Mouse (Mus musculus) kidney, postnatal 36 days (tissue): ENCODE measurements around the gene March6.

ENCODE experiments used
- DNase-seq, 2 experiments: peaks; one replicate each; pipeline ENCODE4 v3.0.0; 2021 to 2022; ENCODE audit warnings: mixed read lengths in 2 of 2

Gene March6

GRCm38 (mm10) chr15:31542013-31542958 is 11.4 kb upstream of the March6 start:
- DNase-seq = peak; percentile 59 to 68

- no peak for DNase-seq
Observed at GRCm38 (mm10) chr15:31540513-31540802, 9.6 kb upstream of the March6 start.

- DNase-seq = peak in 1 of 2 experiments; percentile 49
Observed at GRCm38 (mm10) chr15:31539643-31540512, 9.0 kb upstream of the March6 start.

- no peak for DNase-seq
Observed at GRCm38 (mm10) chr15:31538346-31538745, 7.5 kb upstream of the March6 start.

- DNase-seq = no peak
Observed at GRCm38 (mm10) chr15:31537706-31538105, 6.9 kb upstream of the March6 start.

GRCm38 (mm10) chr15:31536051-31536737 is 5.3 kb upstream of the March6 start:
- DNase-seq = no peak

- DNase-seq = no peak
Observed at GRCm38 (mm10) chr15:31535259-31535855, 4.5 kb upstream of the March6 start.

- no peak for DNase-seq
Observed at GRCm38 (mm10) chr15:31534421-31535258, 3.8 kb upstream of the March6 start.

GRCm38 (mm10) chr15:31533529-31533928 is 2.7 kb upstream of the March6 start:
- DNase-seq = no peak

- DNase-seq = no peak
Observed at GRCm38 (mm10) chr15:31532331-31533021, 1.6 kb upstream of the March6 start.

GRCm38 (mm10) chr15:31531446-31532330 is 835 bp upstream of the March6 start:
- DNase-seq = no peak

- DNase-seq = peak; percentile 51 to 66
Observed at GRCm38 (mm10) chr15:31529811-31530658, 818 bp downstream of the March6 start.

GRCm38 (mm10) chr15:31529103-31529502 is 1.8 kb downstream of the March6 start:
- no peak for DNase-seq

GRCm38 (mm10) chr15:31528477-31528876 is 2.4 kb downstream of the March6 start:
- peak in 1 of 2 experiments; percentile 40 for DNase-seq

- DNase-seq = peak in 1 of 2 experiments; percentile 60
Observed at GRCm38 (mm10) chr15:31526463-31526862, 4.4 kb downstream of the March6 start.

- no peak for DNase-seq
Observed at GRCm38 (mm10) chr15:31519000-31519399, 11.9 kb downstream of the March6 start.

GRCm38 (mm10) chr15:31518371-31518770 is 12.5 kb downstream of the March6 start:
- DNase-seq = no peak

- no peak for DNase-seq
Observed at GRCm38 (mm10) chr15:31517186-31517585, 13.7 kb downstream of the March6 start.

GRCm38 (mm10) chr15:31511795-31512194 is 19.1 kb downstream of the March6 start:
- DNase-seq = no peak
